Mouse (Mus musculus) intestine, postnatal 0 days (tissue): ENCODE results near the gene Tlr12. TPM values are rescaled to one million over a fixed set of nuclear protein-coding genes. Genes with fewer than 3 reads are reported as not detected.

ENCODE experiments used
- ATAC-seq: fragments of 200-750 bp; cut with Nextera tagmentation; 2 replicates; pipeline ENCODE4 v1.8.0; 2017; ENCODE audit warnings: mild to moderate bottlenecking, moderate TSS enrichment, moderate library complexity
- H3K27ac ChIP-seq: fragments of 300-500 bp; sonication (generic); 2 replicates; pipeline ENCODE4 v1.5.1; 2014; ENCODE audit warnings: mild to moderate bottlenecking, low read depth, low read length, moderate library complexity
- H3K27me3 ChIP-seq: fragments of 300-500 bp; sonication (generic); replicated peaks from 2 replicates; pipeline ENCODE4 v1.6.1; 2014; ENCODE audit warnings: low read length, mixed read lengths; ENCODE audit not compliant: control insufficient read depth, insufficient read depth
- H3K36me3 ChIP-seq: fragments of 300-500 bp; sonication (generic); 2 replicates; pipeline ENCODE4 v1.6.1; 2014; ENCODE audit warnings: mild to moderate bottlenecking, moderate library complexity; ENCODE audit not compliant: control insufficient read depth, insufficient read depth
- H3K4me1 ChIP-seq: fragments of 300-500 bp; sonication (generic); replicated peaks from 2 replicates; pipeline ENCODE4 v1.6.1; 2014; ENCODE audit warnings: antibody characterized with exemption, low read length, mixed read lengths; ENCODE audit not compliant: control insufficient read depth, insufficient read depth
- H3K4me2 ChIP-seq: fragments of 300-500 bp; sonication (generic); replicated peaks from 2 replicates; pipeline ENCODE4 v1.6.1; 2014; ENCODE audit warnings: low read depth, mild to moderate bottlenecking, moderate library complexity
- H3K4me3 ChIP-seq: fragments of 300-500 bp; sonication (generic); 2 replicates; pipeline ENCODE4 v1.5.1; 2014; ENCODE audit warnings: low read depth, low read length
- H3K9ac ChIP-seq: fragments of 300-500 bp; sonication (generic); 2 replicates; pipeline ENCODE4 v1.6.1; 2014; ENCODE audit warnings: mild to moderate bottlenecking, low read depth, low read length
- H3K9me3 ChIP-seq: fragments of 300-500 bp; sonication (generic); 2 replicates; pipeline ENCODE4 v1.6.1; 2016; ENCODE audit warnings: mixed run types; ENCODE audit not compliant: control insufficient read depth
- CTCF ChIP-seq: sonication (generic); IDR thresholded peaks from 2 replicates; pipeline ENCODE4 v1.5.1; 2016; ENCODE audit warnings: low read depth, mild to moderate bottlenecking, control low read depth, antibody characterized with exemption, moderate library complexity
- WGBS: fragments of 180-500 bp; shearing (Covaris S2); extraction: QIAGEN DNeasy Blood & Tissue Kit; methylation state at CpG from one replicate; pipeline ENCODE4 v1.1.7; 2014; 5-methylcytosine and 5-hydroxymethylcytosine counted together
- polyA plus RNA-seq: library from polyadenylated mRNA; unstranded; fragments of >200 nt; fragmentation: Nextera tagmentation; extraction: Ambion mirVana; gene quantifications from 2 replicates; pipeline ENCODE4 v1.2.1, GENCODE M21; 2015

The Tlr12 gene
- polyA plus RNA-seq, 1 experiment from 2014 or later = 2.1 TPM

DNA sequence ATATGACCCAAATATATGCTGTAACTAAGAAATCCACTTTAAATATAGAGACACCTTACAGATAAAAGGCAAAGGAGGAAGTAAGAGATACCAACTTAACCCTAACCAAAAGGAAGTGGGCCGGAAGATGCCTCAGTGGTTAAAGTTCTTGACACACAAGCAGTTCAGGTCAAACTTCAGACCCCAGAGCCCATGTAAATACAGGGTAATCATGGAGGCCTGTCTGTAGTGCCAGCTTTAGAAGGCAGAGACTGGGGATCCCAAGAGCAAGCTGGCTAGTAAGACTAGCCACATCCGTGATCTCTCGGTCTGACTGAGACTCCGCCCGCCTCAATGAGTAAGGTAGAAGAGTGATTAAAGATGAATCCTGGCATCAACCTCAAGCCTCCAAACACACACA lies 24.4 kb downstream of the Tlr12 start:
- no peak overlapping the region for H3K9ac ChIP-seq
- ATAC-seq = no peak
- H3K27ac ChIP-seq = no peak overlapping the region
- peaks cover 20% of the 10 kb centered on the region for H3K36me3 ChIP-seq
- H3K4me1 ChIP-seq = 0 out of 2 replicates have a peak, but pooled peaks cover 3% of the 10 kb centered on the region
- no peaks in the 10 kb centered on the region for H3K27me3 ChIP-seq
- 88% methylated on average over 5 of the region's 5 CpGs for WGBS
- no peak overlapping the region for H3K4me2 ChIP-seq
- H3K4me3 ChIP-seq = no peak overlapping the region
- TF ChIP-seq CTCF = no peak
- no peaks in the 10 kb centered on the region for H3K9me3 ChIP-seq

DNA sequence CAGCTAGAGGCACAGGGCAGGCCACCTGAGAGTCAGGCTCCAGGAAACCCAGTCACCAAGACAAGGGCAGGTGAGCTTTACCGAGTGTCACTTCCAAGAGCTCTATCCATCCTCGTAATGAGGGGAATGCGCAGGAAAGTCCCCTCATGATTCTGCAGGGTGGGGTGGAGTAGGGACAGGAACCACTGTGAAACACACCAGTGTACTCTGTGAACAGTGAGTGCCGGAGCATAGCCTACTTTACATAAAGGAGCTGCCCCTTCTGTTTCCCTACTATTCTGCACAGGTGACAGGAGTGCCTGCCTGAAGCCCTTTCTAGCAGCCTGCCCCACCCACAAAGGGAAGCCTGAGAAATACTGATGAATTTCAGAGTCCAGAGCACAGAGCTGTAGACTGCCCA lies 25.1 kb downstream of the Tlr12 start:
- no peaks in the 10 kb centered on the region for H3K9me3 ChIP-seq
- peaks cover 26% of the 10 kb centered on the region for H3K36me3 ChIP-seq
- H3K4me1 ChIP-seq = 0 out of 2 replicates have a peak, but pooled peaks cover 3% of the 10 kb centered on the region
- 91% methylated on average over 4 of the region's 4 CpGs for WGBS
- H3K4me2 ChIP-seq = no peak overlapping the region
- no peak overlapping the region for H3K27ac ChIP-seq
- H3K27me3 ChIP-seq = no peaks in the 10 kb centered on the region
- no peak for ATAC-seq
- no peak overlapping the region for H3K9ac ChIP-seq
- no peak overlapping the region for H3K4me3 ChIP-seq
- TF ChIP-seq CTCF = no peak

DNA sequence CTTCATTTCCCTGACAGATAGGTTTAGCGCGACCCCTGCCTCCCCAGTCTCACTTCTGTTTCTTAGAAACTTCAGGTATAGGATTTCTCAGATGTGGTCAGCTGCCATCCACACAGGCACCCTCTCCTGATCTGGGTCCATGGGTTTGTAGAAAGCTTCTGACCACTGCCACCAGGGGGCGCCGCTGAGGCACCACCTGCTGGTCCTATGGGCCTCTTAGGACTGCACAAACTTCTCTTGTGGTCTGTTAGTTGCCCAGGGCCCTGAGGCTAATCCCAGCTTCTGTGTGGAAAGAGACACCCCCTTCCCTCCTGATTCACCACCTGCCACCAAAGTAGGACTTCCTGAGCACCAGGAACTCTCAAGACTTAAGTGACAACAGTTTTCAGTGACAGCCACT lies 39.2 kb downstream of the Tlr12 start:
- ATAC-seq = no peak
- peaks cover 3% of the 10 kb centered on the region; the same call in 1 of the 2 replicates for H3K36me3 ChIP-seq
- H3K27me3 ChIP-seq = no peaks in the 10 kb centered on the region
- WGBS = 58% methylated on average over 4 of the region's 4 CpGs
- no peak overlapping the region for H3K4me2 ChIP-seq
- H3K4me1 ChIP-seq = no peaks in the 10 kb centered on the region
- H3K9ac ChIP-seq = no peak overlapping the region
- H3K9me3 ChIP-seq = 0 out of 2 replicates have a peak, but pooled peaks cover 5% of the 10 kb centered on the region
- H3K4me3 ChIP-seq = no peak overlapping the region
- H3K27ac ChIP-seq = no peak overlapping the region
- TF ChIP-seq CTCF = peak; percentile 82

DNA sequence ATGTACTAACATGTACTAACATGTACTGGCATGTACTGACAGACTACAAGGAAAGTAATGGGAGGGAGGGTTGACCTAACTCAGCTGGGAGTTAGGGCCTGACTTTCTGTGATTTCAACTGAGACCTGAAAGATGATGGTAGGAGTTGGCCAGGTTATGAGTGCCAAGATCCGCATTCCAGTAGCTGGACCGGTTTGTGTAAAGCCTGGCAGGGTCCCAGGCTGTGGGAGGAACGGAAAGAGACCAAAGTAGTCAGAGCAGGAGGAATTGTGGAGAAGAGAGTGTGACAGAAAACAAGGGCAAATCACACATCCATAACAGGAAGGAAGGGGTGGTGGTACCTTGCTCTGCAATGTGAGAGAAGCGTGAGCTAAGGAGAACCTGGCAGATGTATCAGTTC lies 42.6 kb downstream of the Tlr12 start:
- Histone ChIP-seq H3K27me3 (no peaks in the 10 kb centered on the region), H3K27ac (no peak overlapping the region), H3K9ac (no peak overlapping the region), H3K36me3 (no peaks in the 10 kb centered on the region; the same call in 1 of the 2 replicates), H3K4me3 (no peak overlapping the region), H3K9me3 (no peaks in the 10 kb centered on the region), H3K4me1 (no peaks in the 10 kb centered on the region), H3K4me2 (no peak overlapping the region)
- 85% methylated on average over 4 of the region's 4 CpGs for WGBS
- no peak for ATAC-seq
- TF ChIP-seq CTCF = no peak

Other genes with a start within 250 kb of the Tlr12 start
- 0.87 and 1.0 TPM in 2 replicates for gene Zscan20, start 8.5 kb downstream of the Tlr12 start, polyA plus RNA-seq
- 22.9 and 25.4 TPM in 2 replicates for gene Phc2, start 36.1 kb upstream of the Tlr12 start, polyA plus RNA-seq
- gene A3galt2, start 136.7 kb upstream of the Tlr12 start, polyA plus RNA-seq = not detected in 2 replicates
- 12.6 and 12.9 TPM in 2 replicates for gene Zfp362, start 187.4 kb upstream of the Tlr12 start, polyA plus RNA-seq